Mouse (Mus musculus): ENCODE results near the gene Pim1.

GRCm38 (mm10) chr17:29545241-29545640 is 54.7 kb downstream of the Pim1 start:
- TF ChIP-seq CTCF (IDR thresholded peaks at IDR 0.05; ENCODE audit: extremely low read depth, insufficient read length, insufficient replicate concordance, low read depth, low read length) = no peak
- no peak for TF ChIP-seq POLR2A (IDR thresholded peaks at IDR 0.05; ENCODE audit: low read depth, low read length)

Measured in small intestine, adult 2 months (tissue).